Mouse (Mus musculus) C3H10T1/2 (cell line): ENCODE results near the gene Nckipsd. TPM values are rescaled to one million over a fixed set of nuclear protein-coding genes. Genes with fewer than 3 reads are reported as not detected.

ENCODE experiments used
- polyA plus RNA-seq, 2 experiments: library from polyadenylated mRNA; unstranded; fragments of >200 nt; fragmentation: generic; extraction: Trizol; gene quantifications; one replicate each; pipeline ENCODE4 v1.2.1; 2012; ENCODE audit warnings: missing spikeins in 2 of 2

Gene Nckipsd
- polyA plus RNA-seq = 1 to 10 TPM; 5.8 to 9.2 TPM

GRCm38 (mm10) chr9:108808163-108808665 lies at the start of gene Nckipsd:
TSS of gene Nckipsd (plus strand) at chr9:108808368.

GRCm38 (mm10) chr9:108783548-108784463 lies 24.4 kb upstream of the Nckipsd start, which contains the start of gene Ip6k2:
TSS of gene Ip6k2 (plus strand) at chr9:108783796.

GRCm38 (mm10) chr9:108825820-108826699 lies 17.9 kb downstream of the Nckipsd start, which contains the start of gene Celsr3:
TSS of gene Celsr3 (plus strand) at chr9:108826320.

GRCm38 (mm10) chr9:108852976-108853375 lies 44.8 kb downstream of the Nckipsd start, which contains the start of gene Slc26a6:
TSS of gene Slc26a6 (plus strand) at chr9:108853283.

Other genes with a start within 250 kb of the Nckipsd start
- 100 to 1,000 TPM; 210 to 374 TPM for gene Impdh2, start 248.1 kb upstream of the Nckipsd start, polyA plus RNA-seq
- 10 to 100 TPM; 11.3 to 25.8 TPM for gene Ndufaf3, start 240.9 kb upstream of the Nckipsd start, polyA plus RNA-seq
- gene Dalrd3, start 238.5 kb upstream of the Nckipsd start, polyA plus RNA-seq = 100 to 1,000 TPM; 174 to 202 TPM
- 100 to 1,000 TPM in 1 of 2 experiments, 10 to 100 TPM in 1; 32.7 to 139 TPM for gene Wdr6, start 229.6 kb upstream of the Nckipsd start, polyA plus RNA-seq
- 1 to 10 TPM in 1 of 2 experiments, under 1 TPM in 1; 0.50 to 3.4 TPM for gene P4htm, start 210.7 kb upstream of the Nckipsd start, polyA plus RNA-seq
- gene Arih2, start 159.0 kb upstream of the Nckipsd start, polyA plus RNA-seq = 10 to 100 TPM in 1 of 2 experiments, 1 to 10 TPM in 1; 7.1 to 18.8 TPM
- 10 to 100 TPM in 1 of 2 experiments, 1 to 10 TPM in 1; 5.9 to 25.6 TPM for gene Slc25a20, start 146.3 kb upstream of the Nckipsd start, polyA plus RNA-seq
- 1 to 10 TPM; 2.9 to 7.0 TPM for gene Prkar2a, start 119.1 kb upstream of the Nckipsd start, polyA plus RNA-seq
- gene Ip6k2, start 24.6 kb upstream of the Nckipsd start, polyA plus RNA-seq = 10 to 100 TPM; 11.8 to 81.0 TPM
- under 1 TPM; 0.01 to 0.12 TPM for gene Celsr3, start 18.0 kb downstream of the Nckipsd start, polyA plus RNA-seq
- 10 to 100 TPM in 1 of 2 experiments, 1 to 10 TPM in 1; 5.7 to 14.4 TPM for gene Slc26a6, start 44.9 kb downstream of the Nckipsd start, polyA plus RNA-seq
- under 1 TPM in 1 of 2 experiments, not detected in 1; 0.11 TPM for gene Tmem89, start 106.3 kb downstream of the Nckipsd start, polyA plus RNA-seq
- 100 to 1,000 TPM; 254 to 482 TPM for gene Uqcrc1, start 128.3 kb downstream of the Nckipsd start, polyA plus RNA-seq
- 10 to 100 TPM in 1 of 2 experiments, 1 to 10 TPM in 1; 5.2 to 12.1 TPM for gene Col7a1, start 145.2 kb downstream of the Nckipsd start, polyA plus RNA-seq
- gene Ucn2, start 177.6 kb downstream of the Nckipsd start, polyA plus RNA-seq = under 1 TPM; 0.21 to 0.77 TPM
- gene Pfkfb4, start 183.4 kb downstream of the Nckipsd start, polyA plus RNA-seq = 1 to 10 TPM; 3.8 to 7.6 TPM
- gene Shisa5, start 230.2 kb downstream of the Nckipsd start, polyA plus RNA-seq = 100 to 1,000 TPM; 107 to 253 TPM